Mouse (Mus musculus) gastrocnemius, adult 18-20 months (tissue): ENCODE data around the gene Gm6176. TPM values are rescaled to one million over a fixed set of nuclear protein-coding genes. Genes with fewer than 3 reads are reported as not detected.
"Not testable (repeated sequence)": the region's sequence is repeated elsewhere in the genome, so short reads cannot be mapped to it uniquely, and the experiment has no call there.

Experiments
- DNase-seq: peaks from one replicate; pipeline ENCODE4 v3.0.0; 2021; ENCODE audit warnings: low spot score
- long read RNA-seq, 2 experiments: library from polyadenylated mRNA; stranded (forward); transcript quantifications; one replicate each; pipeline ENCODE4 v2.0.0; 2021
- total RNA-seq, 2 experiments: library from RNA; stranded (reverse); gene quantifications; 2 replicates each; pipeline ENCODE4 v1.2.3; 2021

The Gm6176 gene
- total RNA-seq: not detected
- long read RNA-seq, experiment 1: 0 reads
- long read RNA-seq, experiment 2: 0 reads

- not testable (repeated sequence) for DNase-seq
These were observed at the start of gene Gm6176 for GRCm38 (mm10) chr7:22056205-22056604. TSS of gene Gm6176 (minus strand) at chr7:22056305.

- not testable (repeated sequence) for DNase-seq
These were observed 12.7 kb upstream of the Gm6176 start, which contains the start of gene Vmn1r139 for GRCm38 (mm10) chr7:22068757-22069156. TSS of gene Vmn1r139 (plus strand) at chr7:22069057.

- not testable (repeated sequence) for DNase-seq
These were observed 27.3 kb downstream of the Gm6176 start, which contains the start of gene Vmn1r138 for GRCm38 (mm10) chr7:22028797-22029196. TSS of gene Vmn1r138 (minus strand) at chr7:22028897.

Other genes starting within 250 kb of the Gm6176 start
- gene Vmn1r135, start 224.0 kb downstream of the Gm6176 start, total RNA-seq: not detected
- gene Gm5725, start 212.0 kb downstream of the Gm6176 start, total RNA-seq: not detected
- gene Gm5891, start 135.0 kb downstream of the Gm6176 start, total RNA-seq: not detected
- gene Vmn1r137, start 61.7 kb downstream of the Gm6176 start, total RNA-seq: not detected
- gene Vmn1r138, start 27.4 kb downstream of the Gm6176 start, total RNA-seq: not detected
- gene Vmn1r139, start 12.8 kb upstream of the Gm6176 start, total RNA-seq: not detected
- gene Gm16451, start 61.9 kb upstream of the Gm6176 start, total RNA-seq: not detected
- not detected for gene Gm10666, start 78.4 kb upstream of the Gm6176 start, total RNA-seq
- gene Vmn1r142, start 107.7 kb upstream of the Gm6176 start, total RNA-seq: not detected
- gene Vmn1r143, start 133.1 kb upstream of the Gm6176 start, total RNA-seq: not detected
- not detected for gene Gm8653, start 145.0 kb upstream of the Gm6176 start, total RNA-seq
- gene Gm8453, start 173.2 kb upstream of the Gm6176 start, total RNA-seq: not detected